Mouse (Mus musculus) G1E (cell line): ENCODE data around the gene Arl9. TPM values are rescaled to one million over a fixed set of nuclear protein-coding genes. Genes with fewer than 3 reads are reported as not detected.

Experiments used
- ATAC-seq: 2 replicates; pipeline ENCODE4 v1.8.0; 2016; ENCODE audit warnings: mild to moderate bottlenecking; ENCODE audit not compliant: insufficient number of reproducible peaks, poor library complexity, low FRiP score, severe bottlenecking; ENCODE audit errors: extremely low read depth
- DNase-seq: peaks from one replicate; pipeline ENCODE4 v3.0.0; 2012; ENCODE audit warnings: low spot score
- H3K27me3 ChIP-seq: 2 replicates; pipeline ENCODE4 v1.6.1; 2012; ENCODE audit warnings: mild to moderate bottlenecking, low read length, inconsistent platforms; ENCODE audit not compliant: insufficient read depth
- H3K36me3 ChIP-seq: replicated peaks from 2 replicates; pipeline ENCODE3; 2012; ENCODE audit warnings: mild to moderate bottlenecking, inconsistent platforms
- H3K4me1 ChIP-seq: 2 replicates; pipeline ENCODE4 v1.6.1; 2012; ENCODE audit warnings: low read depth, low read length, inconsistent platforms, mixed read lengths; ENCODE audit not compliant: insufficient read depth
- H3K4me3 ChIP-seq: 2 replicates; pipeline ENCODE4 v1.5.1; 2012; ENCODE audit warnings: low read depth, mild to moderate bottlenecking, inconsistent platforms, low read length, moderate library complexity, mixed read lengths
- H3K9me3 ChIP-seq: replicated peaks from 2 replicates; pipeline ENCODE4 v1.6.1; 2012; ENCODE audit warnings: inconsistent platforms
- CTCF ChIP-seq: IDR thresholded peaks from 2 replicates; pipeline ENCODE4 v1.5.1; 2012; ENCODE audit warnings: low read depth, low read length, inconsistent platforms, mixed read lengths
- GATA1 ChIP-seq: IDR thresholded peaks from 2 replicates; pipeline ENCODE4 v1.6.1; 2012; ENCODE audit warnings: borderline replicate concordance, low read length, inconsistent platforms, mixed read lengths
- GATA2 ChIP-seq: IDR thresholded peaks from 2 replicates; pipeline ENCODE4 v1.6.1; 2012; ENCODE audit warnings: low read depth, low read length, inconsistent platforms, borderline replicate concordance
- POLR2AphosphoS5 ChIP-seq: IDR thresholded peaks from 2 replicates; pipeline ENCODE4 v1.6.1; 2012; ENCODE audit warnings: low read depth, low read length, inconsistent platforms; ENCODE audit not compliant: insufficient replicate concordance
- TAL1 ChIP-seq: conservative IDR thresholded peaks from 2 replicates; pipeline ENCODE4 v1.6.1; 2012; ENCODE audit warnings: low read depth, low read length, inconsistent platforms, mixed read lengths
- polyA plus RNA-seq: library from polyadenylated mRNA; stranded (reverse); fragments of >175 nt; gene quantifications from 2 replicates; pipeline ENCODE4 v1.2.3, GENCODE M21; 2012
- total RNA-seq, 2 experiments: library from RNA; stranded (forward) in 1 of 2; stranded (reverse) in 1 of 2; fragments of 200-1000 nt in 1 of 2; fragments of >200 nt in 1 of 2; fragmentation: Nextera tagmentation in 1 of 2; gene quantifications; 2 replicates each; pipeline ENCODE4 v1.2.3; 2014 to 2017

Arl9 gene
- total and polyA plus RNA-seq, 3 experiments, result not detected

GRCm38 (mm10) chr5:77044362-77044761 is 40.5 kb downstream of the Arl9 start:
- no peaks in the 10 kb centered on the region for H3K36me3 ChIP-seq
- no peaks in the 10 kb centered on the region for H3K4me1 ChIP-seq
- H3K27me3 ChIP-seq, result peaks cover 11% of the 10 kb centered on the region
- TF ChIP-seq CTCF, result no peak
- TF ChIP-seq GATA2, result no peak
- TF ChIP-seq TAL1, result no peak
- no peak for TF ChIP-seq POLR2AphosphoS5
- TF ChIP-seq GATA1, result no peak
- H3K4me3 ChIP-seq, result no peak overlapping the region
- no peak for DNase-seq
- no peak for ATAC-seq
- no peaks in the 10 kb centered on the region for H3K9me3 ChIP-seq

GRCm38 (mm10) chr5:77052616-77053015 is 48.8 kb downstream of the Arl9 start:
- no peaks in the 10 kb centered on the region for H3K9me3 ChIP-seq
- ATAC-seq (no peak), DNase-seq (no peak)
- H3K4me3 ChIP-seq, result no peak overlapping the region
- TF ChIP-seq GATA2 (no peak), TAL1 (no peak), GATA1 (no peak)
- no peaks in the 10 kb centered on the region for H3K4me1 ChIP-seq
- peaks cover 16% of the 10 kb centered on the region for H3K27me3 ChIP-seq
- no peaks in the 10 kb centered on the region for H3K36me3 ChIP-seq

GRCm38 (mm10) chr5:77056881-77057440 is 53.1 kb downstream of the Arl9 start:
- peaks cover 12% of the 10 kb centered on the region for H3K27me3 ChIP-seq
- ATAC-seq (no peak), DNase-seq (no peak)
- H3K4me1 ChIP-seq, result peaks cover 7% of the 10 kb centered on the region; the same call in 1 of the 2 replicates
- no peak overlapping the region for H3K4me3 ChIP-seq
- TF ChIP-seq CTCF (no peak), GATA1 (no peak), GATA2 (no peak), POLR2AphosphoS5 (no peak), TAL1 (no peak)
- H3K9me3 ChIP-seq, result no peaks in the 10 kb centered on the region
- H3K36me3 ChIP-seq, result no peaks in the 10 kb centered on the region

Other genes starting within 250 kb of the Arl9 start
- 62.1 and 62.7 TPM in 2 replicates for gene Aasdh, start 98.5 kb upstream of the Arl9 start, total RNA-seq (2014; fragmentation: Nextera tagmentation)
- 39.2 and 39.8 TPM in 2 replicates for gene Aasdh, start 98.5 kb upstream of the Arl9 start, total RNA-seq (2017)
- 2.8 and 4.8 TPM in 2 replicates for gene Aasdh, start 98.5 kb upstream of the Arl9 start, polyA plus RNA-seq
- 473 and 606 TPM in 2 replicates for gene Paics, start 52.7 kb upstream of the Arl9 start, total RNA-seq (2014; fragmentation: Nextera tagmentation)
- gene Paics, start 52.7 kb upstream of the Arl9 start, total RNA-seq (2017), result 382 and 439 TPM in 2 replicates
- 20.2 and 23.4 TPM in 2 replicates for gene Paics, start 52.7 kb upstream of the Arl9 start, polyA plus RNA-seq
- gene Ppat, start 52.5 kb upstream of the Arl9 start, total RNA-seq (2014; fragmentation: Nextera tagmentation), result 48.1 and 49.3 TPM in 2 replicates
- gene Ppat, start 52.5 kb upstream of the Arl9 start, total RNA-seq (2017), result 67.8 and 76.6 TPM in 2 replicates
- 21.9 and 26.2 TPM in 2 replicates for gene Ppat, start 52.5 kb upstream of the Arl9 start, polyA plus RNA-seq
- gene Srp72, start 29.4 kb upstream of the Arl9 start, total RNA-seq (2014; fragmentation: Nextera tagmentation), result 280 and 320 TPM in 2 replicates
- gene Srp72, start 29.4 kb upstream of the Arl9 start, total RNA-seq (2017), result 113 and 134 TPM in 2 replicates
- gene Srp72, start 29.4 kb upstream of the Arl9 start, polyA plus RNA-seq, result 62.2 and 72.8 TPM in 2 replicates
- not detected in 2 replicates for gene Thegl, start 12.0 kb downstream of the Arl9 start, total RNA-seq (2014; fragmentation: Nextera tagmentation)
- not detected in 2 replicates for gene Thegl, start 12.0 kb downstream of the Arl9 start, total RNA-seq (2017)
- gene Thegl, start 12.0 kb downstream of the Arl9 start, polyA plus RNA-seq, result 0.04 and 0.11 TPM in 2 replicates
- gene Hopx, start 111.1 kb downstream of the Arl9 start, total RNA-seq (2014; fragmentation: Nextera tagmentation), result not detected in 2 replicates
- gene Hopx, start 111.1 kb downstream of the Arl9 start, total RNA-seq (2017), result not detected in 2 replicates
- gene Hopx, start 111.1 kb downstream of the Arl9 start, polyA plus RNA-seq, result not detected in 2 replicates
- not detected in 2 replicates for gene Spink2, start 207.4 kb downstream of the Arl9 start, total RNA-seq (2014; fragmentation: Nextera tagmentation)
- gene Spink2, start 207.4 kb downstream of the Arl9 start, total RNA-seq (2017), result not detected in 2 replicates
- gene Spink2, start 207.4 kb downstream of the Arl9 start, polyA plus RNA-seq, result not detected in 2 replicates